Mouse (Mus musculus) MEL (cell line): ENCODE data around the gene Ivns1abp. TPM values are rescaled to one million over a fixed set of nuclear protein-coding genes. Genes with fewer than 3 reads are reported as not detected.

ENCODE experiments used
- DNase-seq: peaks from one replicate; pipeline ENCODE4 v3.0.0; 2011; ENCODE audit warnings: low read depth, low spot score
- H3K27ac ChIP-seq: 2 replicates; pipeline ENCODE4 v1.5.1; 2012; ENCODE audit warnings: low read depth, mild to moderate bottlenecking, control low read depth, low read length, moderate library complexity; ENCODE audit not compliant: control insufficient read depth
- H3K27me3 ChIP-seq, 2 experiments: fragments of 150-350 bp in 1 of 2; sonication (generic) in 1 of 2; 2 replicates each; pipeline ENCODE4 v1.6.1; 2012; ENCODE audit warnings: low read length in 2 of 2, mild to moderate bottlenecking in 2 of 2, improper control_type of control experiment in 1 of 2, moderate library complexity in 1 of 2; ENCODE audit not compliant: insufficient read depth in 2 of 2, control insufficient read depth in 1 of 2
- H3K36me3 ChIP-seq, 2 experiments: 2 replicates each; pipeline ENCODE4 v1.6.1; 2012 to 2014; ENCODE audit warnings: low read length in 2 of 2, improper control_type of control experiment in 1 of 2, inconsistent platforms in 1 of 2, mild to moderate bottlenecking in 1 of 2; ENCODE audit not compliant: insufficient read depth in 2 of 2, control insufficient read depth in 1 of 2
- H3K4me1 ChIP-seq, 2 experiments: fragments of 150-350 bp in 1 of 2; sonication (generic) in 1 of 2; 2 replicates each; pipeline ENCODE4 v1.6.1; 2012; ENCODE audit warnings: low read length in 2 of 2, improper control_type of control experiment in 1 of 2, mild to moderate bottlenecking in 1 of 2; ENCODE audit not compliant: insufficient read depth in 2 of 2, control insufficient read depth in 1 of 2
- H3K4me3 ChIP-seq, 2 experiments: fragments of 150-350 bp in 1 of 2; sonication (generic) in 1 of 2; 2 replicates each; pipeline ENCODE4 v1.5.1; 2012; ENCODE audit warnings: low read depth in 2 of 2, low read length in 2 of 2, mild to moderate bottlenecking in 2 of 2, moderate library complexity in 2 of 2, control low read depth in 1 of 2, improper control_type of control experiment in 1 of 2; ENCODE audit not compliant: control insufficient read depth in 1 of 2, insufficient read depth in 1 of 2
- H3K79me2 ChIP-seq: 2 replicates; pipeline ENCODE4 v1.6.1; 2012; ENCODE audit warnings: mild to moderate bottlenecking, low read length, moderate library complexity; ENCODE audit not compliant: control insufficient read depth, poor library complexity, insufficient read depth
- H3K9ac ChIP-seq: 2 replicates; pipeline ENCODE4 v1.6.1; 2012; ENCODE audit warnings: low read depth, mild to moderate bottlenecking, control low read depth, low read length, moderate library complexity; ENCODE audit not compliant: control insufficient read depth, poor library complexity, severe bottlenecking
- H3K9me3 ChIP-seq: fragments of 150-350 bp; sonication (generic); replicated peaks from 2 replicates; pipeline ENCODE4 v1.6.1; 2012; ENCODE audit warnings: mild to moderate bottlenecking, low read length, improper control_type of control experiment, moderate library complexity; ENCODE audit not compliant: insufficient read depth
- CTCF ChIP-seq, 3 experiments: IDR thresholded peaks in 2 of 3; conservative IDR thresholded peaks in 1 of 3; 2 replicates each; pipeline ENCODE4 v1.5.1; 2011 to 2012; ENCODE audit warnings: low read length in 3 of 3, low read depth in 2 of 3, mild to moderate bottlenecking in 2 of 3, improper control_type of control experiment in 1 of 3, inconsistent platforms in 1 of 3, mixed read lengths in 1 of 3, moderate library complexity in 1 of 3; ENCODE audit not compliant: control insufficient read depth in 1 of 3, insufficient read depth in 1 of 3, poor library complexity in 1 of 3, severe bottlenecking in 1 of 3
- ELF1 ChIP-seq: IDR thresholded peaks from 2 replicates; pipeline ENCODE4 v1.6.1; 2014; ENCODE audit warnings: low read depth, mild to moderate bottlenecking, inconsistent platforms, low read length, improper control_type of control experiment, moderate library complexity
- JUND ChIP-seq: IDR thresholded peaks from 2 replicates; pipeline ENCODE4 v1.6.1; 2011; ENCODE audit warnings: low read depth, mild to moderate bottlenecking, improper control_type of control experiment, low read length
- KAT2A ChIP-seq: conservative IDR thresholded peaks from 2 replicates; pipeline ENCODE4 v1.6.1; 2012; ENCODE audit warnings: low read depth, low read length, improper control_type of control experiment, inconsistent platforms
- MAX ChIP-seq: IDR thresholded peaks from 2 replicates; pipeline ENCODE4 v1.6.1; 2011; ENCODE audit warnings: low read length, improper control_type of control experiment
- MEF2A ChIP-seq: IDR thresholded peaks from 2 replicates; pipeline ENCODE4 v1.6.1; 2014; ENCODE audit warnings: low read depth, mild to moderate bottlenecking, inconsistent platforms, low read length, improper control_type of control experiment; ENCODE audit not compliant: poor library complexity, insufficient replicate concordance, severe bottlenecking; ENCODE audit errors: extremely low read depth
- NELFE ChIP-seq: IDR thresholded peaks from 2 replicates; pipeline ENCODE4 v1.6.1; 2011; ENCODE audit warnings: low read depth, low read length, improper control_type of control experiment
- NRF1 ChIP-seq: IDR thresholded peaks from 2 replicates; pipeline ENCODE4 v1.6.1; 2014; ENCODE audit warnings: low read depth, mild to moderate bottlenecking, inconsistent platforms, low read length, improper control_type of control experiment, moderate library complexity; ENCODE audit not compliant: poor library complexity, insufficient read depth, severe bottlenecking
- POLR2A ChIP-seq, 2 experiments: IDR thresholded peaks; 2 replicates each; pipeline ENCODE4 v1.6.1; 2011 to 2012; ENCODE audit warnings: low read length in 2 of 2, mild to moderate bottlenecking in 2 of 2, control low read depth in 1 of 2, improper control_type of control experiment in 1 of 2, low read depth in 1 of 2, moderate library complexity in 1 of 2; ENCODE audit not compliant: control insufficient read depth in 1 of 2, insufficient read depth in 1 of 2, poor library complexity in 1 of 2
- POLR2AphosphoS2 ChIP-seq: IDR thresholded peaks from 2 replicates; pipeline ENCODE4 v1.6.1; 2011; ENCODE audit warnings: low read length, improper control_type of control experiment
- RAD21 ChIP-seq: IDR thresholded peaks from 2 replicates; pipeline ENCODE4 v1.6.1; 2011; ENCODE audit warnings: mild to moderate bottlenecking, low read depth, low read length, improper control_type of control experiment
- SIN3A ChIP-seq: IDR thresholded peaks from 2 replicates; pipeline ENCODE4 v1.6.1; 2012; ENCODE audit warnings: low read length, improper control_type of control experiment, inconsistent platforms
- SMC3 ChIP-seq: IDR thresholded peaks from 2 replicates; pipeline ENCODE4 v1.6.1; 2011; ENCODE audit warnings: low read depth, low read length, improper control_type of control experiment
- TAL1 ChIP-seq: IDR thresholded peaks from 2 replicates; pipeline ENCODE4 v1.6.1; 2012; ENCODE audit warnings: mild to moderate bottlenecking, inconsistent platforms, low read length, moderate library complexity, mixed read lengths
- USF1 ChIP-seq: IDR thresholded peaks from 2 replicates; pipeline ENCODE4 v1.6.1; 2014; ENCODE audit warnings: low read depth, mild to moderate bottlenecking, inconsistent platforms, low read length, improper control_type of control experiment, moderate library complexity
- ZNF384 ChIP-seq: IDR thresholded peaks from 2 replicates; pipeline ENCODE4 v1.6.1; 2012; ENCODE audit warnings: low read depth, mild to moderate bottlenecking, inconsistent platforms, low read length, improper control_type of control experiment
- polyA plus RNA-seq, 2 experiments: library from polyadenylated mRNA; stranded (reverse) in 1 of 2; unstranded in 1 of 2; fragments of >175 nt in 1 of 2; fragments of >200 nt in 1 of 2; gene quantifications; 2 replicates each; pipeline versions ENCODE4 v1.2.1 to v1.2.4; 2012; ENCODE audit warnings: low replicate concordance in 2 of 2, low read depth in 1 of 2; ENCODE audit not compliant: insufficient read length in 2 of 2, insufficient read depth in 1 of 2, missing spikeins in 1 of 2
- total RNA-seq: library from RNA; depleted of rRNA; stranded (reverse); fragments of 300-350 nt; gene quantifications from 2 replicates; pipeline ENCODE4 v1.2.3, GENCODE M21; 2012

The Ivns1abp gene
- total and polyA plus RNA-seq, 3 experiments = 74.5 to 138 (median 127) TPM

- no peak for TF ChIP-seq USF1
- peak; percentile 65 for TF ChIP-seq ZNF384
- TF ChIP-seq, all 39 proteins: peak for 1
- Histone ChIP-seq H3K4me1 (peaks cover 2 to 6% of the 10 kb centered on the region in 2 experiments; a peak in 1 of 4 replicates), H3K27ac (no peak overlapping the region), H3K27me3 (no peaks in the 10 kb centered on the region), H3K79me2 (no peaks in the 10 kb centered on the region; the same call in 1 of the 2 replicates), H3K4me3 (no peak overlapping the region), H3K9ac (no peak overlapping the region), H3K9me3 (no peaks in the 10 kb centered on the region), H3K36me3 (peaks cover 0 to 4% of the 10 kb centered on the region in 2 experiments; a peak in 2 of 4 replicates)
- DNase-seq = peak; percentile 35
These were observed 6.0 kb upstream of the Ivns1abp start for GRCm38 (mm10) chr1:151338234-151338633.

- Histone ChIP-seq H3K9me3 (no peaks in the 10 kb centered on the region), H3K4me3 (no peak overlapping the region), H3K36me3 (peaks cover 0 to 4% of the 10 kb centered on the region in 2 experiments; a peak in 2 of 4 replicates), H3K27me3 (no peaks in the 10 kb centered on the region), H3K27ac (no peak overlapping the region), H3K9ac (no peak overlapping the region), H3K79me2 (peaks cover 1% of the 10 kb centered on the region; the same call in 1 of the 2 replicates), H3K4me1 (peaks cover 2 to 6% of the 10 kb centered on the region in 2 experiments; a peak in 1 of 4 replicates)
- TF ChIP-seq SMC3 (no peak), JUND (no peak), TAL1 (no peak), MAX (no peak), KAT2A (no peak), RAD21 (no peak), POLR2A (IDR thresholded peaks at IDR 0.05; ENCODE audit: control insufficient read depth in 1 of 2, insufficient read depth in 1 of 2, low read depth in 1 of 2, low read length in 2 of 2, poor library complexity in 1 of 2) (no peak), NRF1 (no peak)
- DNase-seq = no peak
These were observed 5.3 kb upstream of the Ivns1abp start for GRCm38 (mm10) chr1:151338941-151339340.

DNA sequence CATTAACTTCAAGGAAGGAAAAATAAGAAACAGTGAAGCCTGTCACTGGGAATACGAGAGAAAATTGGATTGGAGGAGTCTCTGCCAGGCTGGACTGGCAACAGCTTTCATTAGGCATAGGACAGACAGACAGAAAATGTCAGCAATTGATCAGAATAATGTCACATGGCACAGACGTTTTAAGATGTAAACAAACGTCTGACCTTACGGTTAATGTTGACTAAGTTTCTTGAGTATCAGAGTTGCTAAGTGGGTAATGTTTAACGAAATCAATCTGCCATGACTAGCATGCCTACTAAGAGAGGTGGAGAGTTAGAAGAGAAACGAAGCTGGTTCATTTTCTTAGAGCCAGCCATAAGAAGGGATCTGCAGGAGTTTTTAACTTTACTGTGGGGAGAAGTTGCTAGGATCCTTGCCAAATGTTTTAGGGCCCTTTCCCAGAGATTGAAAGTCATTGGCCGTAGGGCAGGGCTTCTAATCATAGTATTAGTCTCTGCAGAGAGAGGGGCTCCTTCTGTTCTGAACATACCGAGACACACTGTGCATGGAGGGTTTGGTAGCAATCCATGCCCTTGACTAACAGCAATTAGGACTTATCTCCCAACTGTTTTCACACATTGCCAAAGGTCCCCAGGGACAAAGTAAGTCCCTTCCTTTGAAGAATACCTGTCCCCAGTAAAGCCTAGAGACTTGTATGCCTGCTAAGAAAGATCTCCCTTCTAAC, 2.8 kb upstream of the Ivns1abp start:
- DNase-seq = no peak
- H3K36me3 ChIP-seq = peaks cover 0 to 9% of the 10 kb centered on the region in 2 experiments; a peak in 2 of 4 replicates
- no peaks in the 10 kb centered on the region for H3K27me3 ChIP-seq
- H3K4me1 ChIP-seq = peaks cover 6% of the 10 kb centered on the region in 2 experiments; a peak in 2 of 4 replicates
- H3K9ac ChIP-seq = no peak overlapping the region
- no peak overlapping the region for H3K4me3 ChIP-seq
- TF ChIP-seq SIN3A = no peak
- TF ChIP-seq CTCF (IDR thresholded peaks at IDR 0.05 in 2 of 3, conservative IDR thresholded peaks at IDR 0.05 in 1 of 3; ENCODE audit: control insufficient read depth in 1 of 3, insufficient read depth in 1 of 3, low read depth in 2 of 3, low read length in 3 of 3, poor library complexity in 1 of 3, severe bottlenecking in 1 of 3) = no peak
- no peak for TF ChIP-seq NELFE
- TF ChIP-seq MEF2A = no peak
- no peak for TF ChIP-seq POLR2AphosphoS2
- TF ChIP-seq ELF1 = no peak
- no peak overlapping the region for H3K27ac ChIP-seq
- peaks cover 23% of the 10 kb centered on the region for H3K79me2 ChIP-seq
- H3K9me3 ChIP-seq = no peaks in the 10 kb centered on the region
